Mouse (Mus musculus) frontal cortex, postnatal 14 days (tissue): ENCODE results near the gene 4930550C14Rik.

Experiments
- DNase-seq, 2 experiments: peaks; one replicate each; pipeline ENCODE4 v3.0.0; 2022; ENCODE audit warnings: low spot score in 2 of 2

Gene 4930550C14Rik

GRCm38 (mm10) chr9:53402291-53402711 lies at the start of gene 4930550C14Rik:
4930550C14Rik (plus strand) TSS chr9:53402325.
- no peak for DNase-seq

GRCm38 (mm10) chr9:53353161-53353560 lies 49.0 kb upstream of the 4930550C14Rik start:
- no peak for DNase-seq

GRCm38 (mm10) chr9:53356219-53357155 lies 45.6 kb upstream of the 4930550C14Rik start:
- no peak for DNase-seq

GRCm38 (mm10) chr9:53371339-53371738 lies 30.8 kb upstream of the 4930550C14Rik start:
- no peak for DNase-seq

- DNase-seq = no peak
These were observed 26.2 kb upstream of the 4930550C14Rik start for GRCm38 (mm10) chr9:53375907-53376306.

GRCm38 (mm10) chr9:53376820-53377219 lies 25.3 kb upstream of the 4930550C14Rik start:
- DNase-seq = no peak

- no peak for DNase-seq
These were observed 24.5 kb upstream of the 4930550C14Rik start for GRCm38 (mm10) chr9:53377597-53377996.

GRCm38 (mm10) chr9:53378171-53378570 lies 24.0 kb upstream of the 4930550C14Rik start:
- DNase-seq = no peak

- no peak for DNase-seq
These were observed 21.5 kb upstream of the 4930550C14Rik start for GRCm38 (mm10) chr9:53380595-53380994.

GRCm38 (mm10) chr9:53381113-53381615 lies 21.0 kb upstream of the 4930550C14Rik start:
- DNase-seq = no peak

- DNase-seq = peak; percentile 61 to 80
These were observed 17.9 kb upstream of the 4930550C14Rik start, which contains the start of gene Kdelc2 for GRCm38 (mm10) chr9:53383951-53384866. Kdelc2 (plus strand) TSS chr9:53384025.

GRCm38 (mm10) chr9:53384873-53385272 lies 17.3 kb upstream of the 4930550C14Rik start:
- DNase-seq = no peak

- DNase-seq = no peak
These were observed 14.7 kb upstream of the 4930550C14Rik start for GRCm38 (mm10) chr9:53387431-53387830.

GRCm38 (mm10) chr9:53389109-53389508 lies 13.0 kb upstream of the 4930550C14Rik start:
- DNase-seq = no peak

- DNase-seq = no peak
These were observed 12.0 kb upstream of the 4930550C14Rik start for GRCm38 (mm10) chr9:53390136-53390535.

GRCm38 (mm10) chr9:53397685-53398387 lies 4.3 kb upstream of the 4930550C14Rik start:
- DNase-seq = no peak

- no peak for DNase-seq
These were observed 3.8 kb upstream of the 4930550C14Rik start for GRCm38 (mm10) chr9:53398388-53398700.

GRCm38 (mm10) chr9:53399537-53399936 lies 2.6 kb upstream of the 4930550C14Rik start:
- no peak for DNase-seq

GRCm38 (mm10) chr9:53400696-53401095 lies 1.4 kb upstream of the 4930550C14Rik start:
- DNase-seq = no peak

GRCm38 (mm10) chr9:53401146-53401545 lies 979 bp upstream of the 4930550C14Rik start:
- no peak for DNase-seq

- no peak for DNase-seq
These were observed 866 bp downstream of the 4930550C14Rik start for GRCm38 (mm10) chr9:53402991-53403390.
